Mouse (Mus musculus) fibroblast of lung, adult 2 months (primary cell): Measurements from ENCODE around the gene Vmn1r234.
A peak's percentile ranks its signal among the peaks of the same experiment; 100 is the strongest.
"Not testable (repeated sequence)": the region's sequence is repeated elsewhere in the genome, so short reads cannot be mapped to it uniquely, and the experiment has no call there.

Experiments used
- DNase-seq: peaks from one replicate; pipeline ENCODE4 v3.0.0-alpha.2; 2011; ENCODE audit warnings: low read depth

Gene Vmn1r234

GRCm38 (mm10) chr17:21225787-21226186 is at the start of gene Vmn1r234:
Gene Vmn1r234, plus strand, starts transcription at chr17:21226087.
- no peak for DNase-seq

- not testable (repeated sequence) for DNase-seq
These were observed 14.8 kb upstream of the Vmn1r234 start for GRCm38 (mm10) chr17:21211081-21211480.

- peak; percentile 27 for DNase-seq
These were observed 5.8 kb downstream of the Vmn1r234 start for GRCm38 (mm10) chr17:21231654-21232053.

GRCm38 (mm10) chr17:21256111-21256510 is 30.2 kb downstream of the Vmn1r234 start, which contains the start of gene Vmn1r235:
Gene Vmn1r235, plus strand, starts transcription at chr17:21256411.
- DNase-seq: no peak

- peak; percentile 10 for DNase-seq
These were observed 46.2 kb downstream of the Vmn1r234 start for GRCm38 (mm10) chr17:21272103-21272502.

- no peak for DNase-seq
These were observed 56.8 kb downstream of the Vmn1r234 start, which contains the start of gene Vmn1r236 for GRCm38 (mm10) chr17:21282642-21283041. Gene Vmn1r236, plus strand, starts transcription at chr17:21282942.

GRCm38 (mm10) chr17:21284395-21284794 is 58.5 kb downstream of the Vmn1r234 start:
- no peak for DNase-seq
